Mouse (Mus musculus) kidney, adult 2 months (tissue): ENCODE results near the gene Cdkn1a. TPM values are rescaled to one million over a fixed set of nuclear protein-coding genes. Genes with fewer than 3 reads are reported as not detected.

Experiments
- DNase-seq: peaks from one replicate; pipeline ENCODE4 v3.0.0; 2021
- H3K27ac ChIP-seq: fragments of 200-500 bp; 2 replicates; pipeline ENCODE4 v1.5.1; 2012; ENCODE audit warnings: low read depth, low read length, control low read depth, inconsistent platforms; ENCODE audit not compliant: insufficient read depth
- H3K27me3 ChIP-seq: fragments of 200-500 bp; replicated peaks from 2 replicates; pipeline ENCODE4 v1.6.1; 2012; ENCODE audit warnings: mild to moderate bottlenecking, moderate library complexity, low read length, inconsistent platforms; ENCODE audit not compliant: control insufficient read depth, insufficient read depth
- H3K36me3 ChIP-seq: fragments of 200-500 bp; 2 replicates; pipeline ENCODE4 v1.6.1; 2012; ENCODE audit warnings: mild to moderate bottlenecking, moderate library complexity, low read length, inconsistent platforms; ENCODE audit not compliant: control insufficient read depth, insufficient read depth
- H3K4me1 ChIP-seq: fragments of 200-500 bp; 2 replicates; pipeline ENCODE4 v1.6.1; 2011; ENCODE audit warnings: low read length; ENCODE audit not compliant: control insufficient read depth, insufficient read depth
- H3K4me3 ChIP-seq: fragments of 200-500 bp; 2 replicates; pipeline ENCODE4 v1.5.1; 2011; ENCODE audit warnings: mild to moderate bottlenecking, low read depth, low read length, control low read depth; ENCODE audit not compliant: insufficient read depth
- CTCF ChIP-seq: fragments of 200-500 bp; conservative IDR thresholded peaks from 2 replicates; pipeline ENCODE4 v1.5.1; 2011; ENCODE audit warnings: low read depth, mild to moderate bottlenecking, control low read depth, low read length, moderate library complexity, mixed read lengths; ENCODE audit not compliant: insufficient read depth, insufficient read length
- POLR2A ChIP-seq: fragments of 200-500 bp; IDR thresholded peaks from one replicate; pipeline ENCODE4 v1.6.1; 2011; ENCODE audit warnings: low read depth, low read length, control low read depth
- WGBS: fragments of 180-500 bp; shearing (Covaris S2); methylation state at CpG from one replicate; pipeline ENCODE4 v1.1.7; 2018; 5-methylcytosine and 5-hydroxymethylcytosine counted together
- polyA plus RNA-seq: library from polyadenylated mRNA; depleted of rRNA; stranded (reverse); fragments of >200 nt; gene quantifications from 2 replicates; pipeline ENCODE4 v1.2.3, GENCODE M21; 2012

Gene Cdkn1a
- polyA plus RNA-seq, 1 experiment, result 13.7 TPM

- Histone ChIP-seq H3K27me3 (no peaks in the 10 kb centered on the region), H3K4me1 (peaks cover 7% of the 10 kb centered on the region; the same call in 1 of the 2 replicates), H3K36me3 (no peaks in the 10 kb centered on the region), H3K4me3 (no peak overlapping the region), H3K27ac (no peak overlapping the region)
- TF ChIP-seq POLR2A (no peak), CTCF (no peak)
- WGBS, result 91% methylated on average over 13 of the region's 13 CpGs
- DNase-seq, result no peak
Observed at GRCm38 (mm10) chr17:29074085-29074484, 16.7 kb upstream of the Cdkn1a start.

- WGBS, result 88% methylated on average over 8 of the region's 8 CpGs
Observed at GRCm38 (mm10) chr17:29076235-29076634, 14.5 kb upstream of the Cdkn1a start.

GRCm38 (mm10) chr17:29077786-29078509, 12.8 kb upstream of the Cdkn1a start:
- peak; percentile 43 for DNase-seq
- no peaks in the 10 kb centered on the region for H3K27me3 ChIP-seq
- 31% methylated on average over 14 of the region's 14 CpGs for WGBS
- peaks cover 4% of the 10 kb centered on the region; the same call in 1 of the 2 replicates for H3K4me1 ChIP-seq
- H3K4me3 ChIP-seq, result peak overlapping the region; percentile 41; the same call in 1 of the 2 replicates
- H3K36me3 ChIP-seq, result no peaks in the 10 kb centered on the region
- no peak for TF ChIP-seq CTCF
- no peak for TF ChIP-seq POLR2A
- H3K27ac ChIP-seq, result no peak overlapping the region

More at GRCm38 (mm10) chr17:29076235-29076634, 14.5 kb upstream of the Cdkn1a start:
- no peak overlapping the region for H3K4me3 ChIP-seq
- peaks cover 4% of the 10 kb centered on the region; the same call in 1 of the 2 replicates for H3K4me1 ChIP-seq
- DNase-seq, result no peak
- H3K27ac ChIP-seq, result no peak overlapping the region
- H3K27me3 ChIP-seq, result no peaks in the 10 kb centered on the region
- H3K36me3 ChIP-seq, result no peaks in the 10 kb centered on the region
- TF ChIP-seq CTCF (no peak), POLR2A (no peak)

- H3K4me1 ChIP-seq, result peaks cover 4% of the 10 kb centered on the region; the same call in 1 of the 2 replicates
- no peak overlapping the region for H3K27ac ChIP-seq
- 32% methylated on average over 25 of the region's 25 CpGs for WGBS
- no peaks in the 10 kb centered on the region for H3K36me3 ChIP-seq
- H3K27me3 ChIP-seq, result no peaks in the 10 kb centered on the region
- peak; percentile 33 for DNase-seq
- peak overlapping the region; percentile 41; the same call in 1 of the 2 replicates for H3K4me3 ChIP-seq
- no peak for TF ChIP-seq CTCF
- no peak for TF ChIP-seq POLR2A
Observed at GRCm38 (mm10) chr17:29078519-29079383, 12.0 kb upstream of the Cdkn1a start.

- 42% methylated on average over 23 of the region's 23 CpGs for WGBS
- Histone ChIP-seq H3K4me3 (no peak overlapping the region), H3K36me3 (no peaks in the 10 kb centered on the region), H3K27ac (no peak overlapping the region), H3K4me1 (peaks cover 4% of the 10 kb centered on the region; the same call in 1 of the 2 replicates), H3K27me3 (no peaks in the 10 kb centered on the region)
- TF ChIP-seq CTCF, result no peak
- TF ChIP-seq POLR2A, result no peak
- no peak for DNase-seq
Observed at GRCm38 (mm10) chr17:29080758-29081617, 9.8 kb upstream of the Cdkn1a start.

- DNase-seq, result no peak
- no peaks in the 10 kb centered on the region for H3K27me3 ChIP-seq
- TF ChIP-seq POLR2A (no peak), CTCF (no peak)
- WGBS, result 54% methylated on average over 21 of the region's 21 CpGs
- H3K4me1 ChIP-seq, result peaks cover 4% of the 10 kb centered on the region; the same call in 1 of the 2 replicates
- H3K27ac ChIP-seq, result no peak overlapping the region
- no peaks in the 10 kb centered on the region for H3K36me3 ChIP-seq
- H3K4me3 ChIP-seq, result no peak overlapping the region
Observed at GRCm38 (mm10) chr17:29081618-29082381, 9.0 kb upstream of the Cdkn1a start.
